Mouse (Mus musculus): ENCODE results near the gene Igf2bp3. TPM values are rescaled to one million over a fixed set of nuclear protein-coding genes. Genes with fewer than 3 reads are reported as not detected.
A peak's percentile ranks its signal among the peaks of the same experiment; 100 is the strongest.

Gene Igf2bp3
- polyA plus RNA-seq, 1 experiment from 2014 or later, result 40.7 TPM

GRCm38 (mm10) chr6:49176018-49176417 lies 38.7 kb downstream of the Igf2bp3 start:
- 54% methylated on average over 5 of the region's 5 CpGs for WGBS
- Histone ChIP-seq H3K27ac (replicated peaks) (no peak overlapping the region), H3K27me3 (ENCODE audit: control insufficient read depth, insufficient read depth, low read length) (no peaks in the 10 kb centered on the region), H3K4me3 (ENCODE audit: low read depth, low read length) (no peak overlapping the region), H3K9me3 (ENCODE audit: control insufficient read depth, low read length) (no peaks in the 10 kb centered on the region), H3K36me3 (ENCODE audit: control insufficient read depth, insufficient read depth, low read length) (no peaks in the 10 kb centered on the region), H3K9ac (ENCODE audit: low read length) (no peak overlapping the region), H3K4me1 (replicated peaks; ENCODE audit: control insufficient read depth, insufficient read depth) (no peaks in the 10 kb centered on the region), H3K4me2 (replicated peaks; ENCODE audit: low read depth) (no peak overlapping the region)
- TF ChIP-seq CTCF (IDR thresholded peaks at IDR 0.05; ENCODE audit: low read depth) (no peak), EP300 (optimal IDR thresholded peaks at IDR 0.05) (no peak)
- DNase-seq (ENCODE audit: low spot score), result peak; percentile 28
- ATAC-seq (ENCODE audit: low FRiP score, low TSS enrichment), result no peak

GRCm38 (mm10) chr6:49174616-49175015 lies 40.1 kb downstream of the Igf2bp3 start:
- Histone ChIP-seq H3K9me3 (ENCODE audit: control insufficient read depth, low read length) (no peaks in the 10 kb centered on the region), H3K27ac (replicated peaks) (no peak overlapping the region), H3K4me3 (ENCODE audit: low read depth, low read length) (no peak overlapping the region), H3K9ac (ENCODE audit: low read length) (no peak overlapping the region), H3K27me3 (ENCODE audit: control insufficient read depth, insufficient read depth, low read length) (no peaks in the 10 kb centered on the region), H3K36me3 (ENCODE audit: control insufficient read depth, insufficient read depth, low read length) (no peaks in the 10 kb centered on the region), H3K4me2 (replicated peaks; ENCODE audit: low read depth) (no peak overlapping the region), H3K4me1 (replicated peaks; ENCODE audit: control insufficient read depth, insufficient read depth) (no peaks in the 10 kb centered on the region; the same call in 1 of the 2 replicates)
- no peak for TF ChIP-seq CTCF (IDR thresholded peaks at IDR 0.05; ENCODE audit: low read depth)
- TF ChIP-seq EP300 (optimal IDR thresholded peaks at IDR 0.05), result no peak
- DNase-seq (ENCODE audit: low spot score) (no peak), ATAC-seq (ENCODE audit: low FRiP score, low TSS enrichment) (no peak)

GRCm38 (mm10) chr6:49173674-49174073 lies 41.1 kb downstream of the Igf2bp3 start:
- Histone ChIP-seq H3K9ac (ENCODE audit: low read length) (no peak overlapping the region), H3K36me3 (ENCODE audit: control insufficient read depth, insufficient read depth, low read length) (no peaks in the 10 kb centered on the region), H3K9me3 (ENCODE audit: control insufficient read depth, low read length) (no peaks in the 10 kb centered on the region), H3K4me2 (replicated peaks; ENCODE audit: low read depth) (no peak overlapping the region), H3K27me3 (ENCODE audit: control insufficient read depth, insufficient read depth, low read length) (no peaks in the 10 kb centered on the region), H3K4me3 (ENCODE audit: low read depth, low read length) (no peak overlapping the region), H3K27ac (replicated peaks) (no peak overlapping the region), H3K4me1 (replicated peaks; ENCODE audit: control insufficient read depth, insufficient read depth) (no peaks in the 10 kb centered on the region; the same call in 1 of the 2 replicates)
- TF ChIP-seq CTCF (IDR thresholded peaks at IDR 0.05; ENCODE audit: low read depth) (no peak), EP300 (optimal IDR thresholded peaks at IDR 0.05) (no peak)
- WGBS, result 52% methylated on average over 4 of the region's 4 CpGs
- ATAC-seq (ENCODE audit: low FRiP score, low TSS enrichment) (peak; percentile 41), DNase-seq (ENCODE audit: low spot score) (no peak)

GRCm38 (mm10) chr6:49173265-49173664 lies 41.5 kb downstream of the Igf2bp3 start:
- Histone ChIP-seq H3K27ac (replicated peaks) (no peak overlapping the region), H3K36me3 (ENCODE audit: control insufficient read depth, insufficient read depth, low read length) (no peaks in the 10 kb centered on the region), H3K4me1 (replicated peaks; ENCODE audit: control insufficient read depth, insufficient read depth) (no peaks in the 10 kb centered on the region; the same call in 1 of the 2 replicates), H3K9me3 (ENCODE audit: control insufficient read depth, low read length) (no peaks in the 10 kb centered on the region), H3K4me3 (ENCODE audit: low read depth, low read length) (no peak overlapping the region), H3K9ac (ENCODE audit: low read length) (no peak overlapping the region), H3K27me3 (ENCODE audit: control insufficient read depth, insufficient read depth, low read length) (no peaks in the 10 kb centered on the region), H3K4me2 (replicated peaks; ENCODE audit: low read depth) (no peak overlapping the region)
- WGBS, result 85% methylated on average over 7 of the region's 7 CpGs
- no peak for DNase-seq (ENCODE audit: low spot score)
- no peak for ATAC-seq (ENCODE audit: low FRiP score, low TSS enrichment)
- TF ChIP-seq CTCF (IDR thresholded peaks at IDR 0.05; ENCODE audit: low read depth) (no peak), EP300 (optimal IDR thresholded peaks at IDR 0.05) (no peak)

GRCm38 (mm10) chr6:49171216-49171615 lies 43.5 kb downstream of the Igf2bp3 start:
- no peak overlapping the region for H3K9ac ChIP-seq (ENCODE audit: low read length)
- H3K9me3 ChIP-seq (ENCODE audit: control insufficient read depth, low read length), result no peaks in the 10 kb centered on the region
- H3K36me3 ChIP-seq (ENCODE audit: control insufficient read depth, insufficient read depth, low read length), result no peaks in the 10 kb centered on the region
- DNase-seq (ENCODE audit: low spot score), result no peak
- H3K4me1 ChIP-seq (replicated peaks; ENCODE audit: control insufficient read depth, insufficient read depth), result no peaks in the 10 kb centered on the region; the same call in 1 of the 2 replicates
- TF ChIP-seq CTCF (IDR thresholded peaks at IDR 0.05; ENCODE audit: low read depth) (no peak), EP300 (optimal IDR thresholded peaks at IDR 0.05) (no peak)
- H3K27me3 ChIP-seq (ENCODE audit: control insufficient read depth, insufficient read depth, low read length), result no peaks in the 10 kb centered on the region
- no peak overlapping the region for H3K4me3 ChIP-seq (ENCODE audit: low read depth, low read length)
- ATAC-seq (ENCODE audit: low FRiP score, low TSS enrichment), result no peak
- WGBS, result 85% methylated on average over 5 of the region's 5 CpGs
- no peak overlapping the region for H3K27ac ChIP-seq (replicated peaks)
- H3K4me2 ChIP-seq (replicated peaks; ENCODE audit: low read depth), result no peak overlapping the region

- Histone ChIP-seq H3K9ac (ENCODE audit: low read length) (no peak overlapping the region), H3K4me3 (ENCODE audit: low read depth, low read length) (no peak overlapping the region), H3K27ac (replicated peaks) (no peak overlapping the region), H3K9me3 (ENCODE audit: control insufficient read depth, low read length) (no peaks in the 10 kb centered on the region), H3K4me2 (replicated peaks; ENCODE audit: low read depth) (no peak overlapping the region), H3K36me3 (ENCODE audit: control insufficient read depth, insufficient read depth, low read length) (no peaks in the 10 kb centered on the region), H3K27me3 (ENCODE audit: control insufficient read depth, insufficient read depth, low read length) (no peaks in the 10 kb centered on the region), H3K4me1 (replicated peaks; ENCODE audit: control insufficient read depth, insufficient read depth) (no peaks in the 10 kb centered on the region; the same call in 1 of the 2 replicates)
- DNase-seq (ENCODE audit: low spot score) (no peak), ATAC-seq (ENCODE audit: low FRiP score, low TSS enrichment) (no peak)
- TF ChIP-seq EP300 (optimal IDR thresholded peaks at IDR 0.05) (no peak), CTCF (IDR thresholded peaks at IDR 0.05; ENCODE audit: low read depth) (no peak)
- 46% methylated on average over 3 of the region's 3 CpGs for WGBS
Observed at GRCm38 (mm10) chr6:49168648-49169047, 46.1 kb downstream of the Igf2bp3 start.
